Mouse (Mus musculus): Measurements from ENCODE around the gene Otulin.
A peak's percentile ranks its signal among the peaks of the same experiment; 100 is the strongest.

Otulin gene

DNA sequence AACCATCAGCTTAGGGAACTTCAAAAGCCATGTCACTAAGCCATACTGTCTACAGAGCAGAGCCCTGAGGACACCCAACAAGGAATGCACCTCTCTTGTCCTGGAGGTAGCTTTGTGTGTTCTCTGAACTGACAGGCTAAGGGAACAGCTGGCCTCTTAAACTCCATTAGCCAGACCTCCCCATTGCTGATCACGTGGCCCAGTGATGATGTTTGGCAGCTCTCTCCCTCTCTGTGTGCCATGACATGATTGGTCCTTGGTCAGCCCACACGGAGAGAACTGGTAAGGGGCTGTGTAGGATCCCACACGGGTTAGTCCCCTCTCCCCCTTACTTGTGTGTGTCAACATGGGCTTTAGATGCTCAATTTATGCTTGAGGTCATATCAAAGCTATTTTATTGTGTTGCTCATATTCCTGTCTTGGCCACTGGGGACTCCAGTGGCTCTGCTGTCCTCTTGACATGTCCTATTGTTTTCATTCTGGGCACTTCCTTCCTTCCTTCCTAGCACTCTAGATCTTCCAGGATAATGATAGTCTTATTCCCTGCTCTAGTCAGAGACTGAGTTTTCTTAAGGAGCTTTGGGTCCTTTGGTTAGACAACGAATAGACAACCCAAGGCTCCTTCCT, 44.9 kb downstream of the Otulin start:
- no peak for ATAC-seq (ENCODE audit: insufficient number of reproducible peaks, low FRiP score, low TSS enrichment)

DNA sequence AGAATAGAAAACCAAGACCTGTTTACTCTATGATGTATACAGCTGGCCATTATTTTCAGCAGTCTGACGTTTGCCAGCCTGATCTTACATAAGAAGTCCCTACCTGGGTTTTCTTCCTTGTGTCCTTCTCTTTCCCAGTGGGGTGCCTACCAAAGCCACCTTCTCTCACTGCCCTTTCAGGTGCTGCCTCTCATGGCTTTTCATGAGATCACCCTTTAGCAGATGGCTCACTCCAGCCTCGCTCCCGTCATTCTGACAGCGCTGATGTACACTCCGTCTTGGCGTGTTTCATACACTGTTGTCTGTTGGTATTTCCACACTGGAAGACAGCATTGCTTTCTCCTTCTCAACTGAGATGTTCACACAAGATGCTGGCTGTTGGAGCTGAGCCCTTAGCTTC, 46.9 kb downstream of the Otulin start:
- ATAC-seq (ENCODE audit: insufficient number of reproducible peaks, low FRiP score, low TSS enrichment) = peak; percentile 49; the same call in 1 of the 2 replicates

GRCm38 (mm10) chr15:27583042-27583441, 47.5 kb downstream of the Otulin start:
- ATAC-seq (ENCODE audit: insufficient number of reproducible peaks, low FRiP score, low TSS enrichment) = no peak

- no peak for ATAC-seq (ENCODE audit: insufficient number of reproducible peaks, low FRiP score, low TSS enrichment)
Observed at GRCm38 (mm10) chr15:27582428-27582827, 48.1 kb downstream of the Otulin start.

GRCm38 (mm10) chr15:27581640-27582039, 48.9 kb downstream of the Otulin start:
- peak; percentile 21 for ATAC-seq (ENCODE audit: insufficient number of reproducible peaks, low FRiP score, low TSS enrichment)

DNA sequence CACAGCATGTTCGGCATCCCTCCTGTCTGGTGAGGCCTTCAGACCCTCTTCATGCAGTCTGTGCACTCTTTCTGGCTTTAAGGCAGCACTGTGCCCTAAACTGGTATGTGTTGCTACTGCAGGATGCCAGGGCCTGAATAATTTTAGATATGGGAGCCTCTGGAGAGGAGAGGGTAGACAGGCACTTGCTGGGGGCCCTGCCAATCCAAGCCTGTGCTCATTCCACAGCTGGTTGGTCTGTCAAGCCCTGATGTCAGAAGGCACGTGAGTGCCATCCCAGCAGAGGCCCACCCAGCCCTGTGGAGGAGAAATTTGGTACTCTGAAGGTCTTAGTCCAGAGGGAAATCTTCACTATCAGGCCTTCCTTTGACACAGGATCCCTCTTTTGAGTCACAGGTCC, 49.7 kb downstream of the Otulin start:
- ATAC-seq (ENCODE audit: insufficient number of reproducible peaks, low FRiP score, low TSS enrichment) = no peak

GRCm38 (mm10) chr15:27579853-27580252, 50.6 kb downstream of the Otulin start:
- ATAC-seq (ENCODE audit: insufficient number of reproducible peaks, low FRiP score, low TSS enrichment) = no peak

- ATAC-seq (ENCODE audit: insufficient number of reproducible peaks, low FRiP score, low TSS enrichment) = no peak
Observed at GRCm38 (mm10) chr15:27578918-27579317, 51.6 kb downstream of the Otulin start.

DNA sequence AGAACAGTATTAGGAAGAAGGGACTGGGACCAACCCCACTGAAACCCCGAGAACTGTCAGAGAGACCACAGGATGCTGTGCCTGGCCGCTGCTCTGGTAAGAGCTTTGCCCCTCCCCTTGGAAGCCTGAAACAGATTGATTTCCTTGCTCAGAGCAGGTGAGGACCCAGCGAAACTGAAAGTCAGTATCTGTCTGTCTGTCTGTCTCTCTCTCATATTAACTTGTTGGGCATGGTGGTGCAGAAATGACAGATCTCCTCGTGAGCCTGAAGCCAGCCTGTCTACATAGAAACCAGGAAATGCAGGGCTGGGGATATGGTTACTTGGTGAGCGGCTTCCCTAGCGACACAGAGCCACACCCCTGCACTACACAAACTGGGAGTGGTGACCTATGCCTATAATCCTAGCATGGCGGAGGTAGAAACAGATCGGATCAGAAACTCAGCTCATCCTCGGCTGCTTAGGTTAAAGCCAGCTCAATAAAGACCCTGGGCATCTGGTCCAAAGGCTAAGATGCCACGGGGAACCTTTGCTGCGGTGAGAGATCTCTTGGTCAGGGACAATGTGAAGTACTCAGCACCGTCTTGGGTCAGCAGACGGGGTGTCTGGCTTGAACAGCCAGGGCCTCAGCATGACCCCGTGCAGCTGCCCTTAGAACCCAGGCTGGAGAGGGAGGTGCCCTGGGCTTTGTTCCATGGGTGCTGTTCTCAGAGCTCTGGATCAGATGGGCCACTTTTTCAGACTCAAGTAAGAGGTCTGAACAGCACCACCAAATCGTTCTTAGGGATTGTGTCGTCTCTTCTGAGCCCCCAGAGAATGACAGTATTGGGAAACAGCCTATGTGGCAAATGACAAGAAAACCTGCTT, 52.3 kb downstream of the Otulin start:
- ATAC-seq (ENCODE audit: insufficient number of reproducible peaks, low FRiP score, low TSS enrichment) = no peak

GRCm38 (mm10) chr15:27576886-27577285, 53.6 kb downstream of the Otulin start:
- no peak for ATAC-seq (ENCODE audit: insufficient number of reproducible peaks, low FRiP score, low TSS enrichment)

GRCm38 (mm10) chr15:27575932-27576331, 54.6 kb downstream of the Otulin start:
- ATAC-seq (ENCODE audit: insufficient number of reproducible peaks, low FRiP score, low TSS enrichment) = no peak

- 0 out of 2 replicates have a peak, but pooled peaks have one; percentile 31 for ATAC-seq (ENCODE audit: insufficient number of reproducible peaks, low FRiP score, low TSS enrichment)
Observed at GRCm38 (mm10) chr15:27574992-27575781, 55.3 kb downstream of the Otulin start.

DNA sequence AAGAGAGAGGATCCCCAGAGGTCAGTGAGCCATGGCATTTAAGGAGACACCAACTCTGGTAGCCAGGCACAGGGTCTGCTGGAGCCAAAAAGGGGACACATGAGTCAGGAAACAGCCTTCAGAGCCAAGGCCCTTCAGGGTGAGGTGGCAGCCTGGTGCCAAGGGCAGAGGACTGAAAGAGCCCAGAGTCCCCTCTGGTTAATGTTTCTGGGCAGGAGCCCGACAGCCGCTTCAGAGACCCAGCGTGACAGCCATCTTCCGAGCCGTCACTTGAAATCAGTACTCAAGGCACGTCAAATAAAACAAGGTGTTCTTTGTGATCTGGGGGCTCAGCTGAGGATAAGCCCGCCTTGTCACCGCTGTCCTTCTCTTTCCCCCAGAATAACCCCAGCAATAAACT, 59.3 kb downstream of the Otulin start:
- no peak for ATAC-seq (ENCODE audit: insufficient number of reproducible peaks, low FRiP score, low TSS enrichment)

GRCm38 (mm10) chr15:27570385-27570784, 60.1 kb downstream of the Otulin start:
- no peak for ATAC-seq (ENCODE audit: insufficient number of reproducible peaks, low FRiP score, low TSS enrichment)

- no peak for ATAC-seq (ENCODE audit: insufficient number of reproducible peaks, low FRiP score, low TSS enrichment)
Observed at GRCm38 (mm10) chr15:27569924-27570323, 60.6 kb downstream of the Otulin start.

GRCm38 (mm10) chr15:27568371-27568770, 62.1 kb downstream of the Otulin start:
- no peak for ATAC-seq (ENCODE audit: insufficient number of reproducible peaks, low FRiP score, low TSS enrichment)

DNA sequence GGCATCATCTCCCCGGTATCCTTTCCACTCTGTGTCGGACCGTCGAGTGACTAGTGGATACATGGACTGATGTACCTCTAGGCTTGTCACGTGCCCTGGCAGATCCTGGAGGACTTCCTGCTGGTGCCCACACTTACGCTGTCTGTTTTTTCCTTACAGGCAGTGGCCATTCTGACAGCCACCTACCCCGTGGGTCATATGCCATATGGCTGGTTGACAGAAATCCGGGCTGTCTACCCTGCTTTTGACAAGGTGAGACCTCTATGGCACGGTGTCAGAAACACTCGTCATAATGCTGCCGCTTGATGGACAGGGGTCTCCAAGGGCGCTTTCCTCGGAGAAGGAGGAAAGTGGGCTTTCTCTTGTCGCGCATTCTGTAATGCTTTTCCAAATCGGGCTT, 63.1 kb downstream of the Otulin start:
- no peak for ATAC-seq (ENCODE audit: insufficient number of reproducible peaks, low FRiP score, low TSS enrichment)

DNA sequence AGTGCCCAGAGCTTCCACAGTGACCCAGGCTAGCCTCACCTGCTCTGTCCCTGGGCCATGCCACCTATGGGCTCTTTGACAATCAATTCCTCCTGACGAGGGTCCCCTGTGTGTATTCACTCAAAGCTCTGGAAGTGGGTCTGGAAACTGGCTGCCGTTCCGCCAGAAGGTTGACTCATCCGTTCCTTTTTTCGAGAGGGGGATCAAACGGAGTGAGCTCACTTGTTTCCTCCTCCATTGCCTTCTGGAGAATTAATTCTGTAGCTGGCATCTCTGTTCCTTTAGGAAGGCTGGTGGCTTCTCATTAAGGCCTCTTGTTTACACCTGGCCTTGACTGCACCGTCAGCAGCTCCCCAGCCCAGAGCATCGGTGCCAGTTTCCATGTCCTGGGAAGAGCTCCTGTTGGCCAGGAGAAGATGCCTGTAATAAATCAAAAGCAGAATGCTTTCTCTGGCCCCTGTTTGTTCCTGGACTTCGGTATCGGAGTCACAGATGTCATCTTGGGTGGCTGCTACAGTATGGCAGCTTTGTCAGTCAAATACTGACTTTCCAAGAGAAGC, 64.8 kb downstream of the Otulin start:
- peak; percentile 46; the same call in 1 of the 2 replicates for ATAC-seq (ENCODE audit: insufficient number of reproducible peaks, low FRiP score, low TSS enrichment)

DNA sequence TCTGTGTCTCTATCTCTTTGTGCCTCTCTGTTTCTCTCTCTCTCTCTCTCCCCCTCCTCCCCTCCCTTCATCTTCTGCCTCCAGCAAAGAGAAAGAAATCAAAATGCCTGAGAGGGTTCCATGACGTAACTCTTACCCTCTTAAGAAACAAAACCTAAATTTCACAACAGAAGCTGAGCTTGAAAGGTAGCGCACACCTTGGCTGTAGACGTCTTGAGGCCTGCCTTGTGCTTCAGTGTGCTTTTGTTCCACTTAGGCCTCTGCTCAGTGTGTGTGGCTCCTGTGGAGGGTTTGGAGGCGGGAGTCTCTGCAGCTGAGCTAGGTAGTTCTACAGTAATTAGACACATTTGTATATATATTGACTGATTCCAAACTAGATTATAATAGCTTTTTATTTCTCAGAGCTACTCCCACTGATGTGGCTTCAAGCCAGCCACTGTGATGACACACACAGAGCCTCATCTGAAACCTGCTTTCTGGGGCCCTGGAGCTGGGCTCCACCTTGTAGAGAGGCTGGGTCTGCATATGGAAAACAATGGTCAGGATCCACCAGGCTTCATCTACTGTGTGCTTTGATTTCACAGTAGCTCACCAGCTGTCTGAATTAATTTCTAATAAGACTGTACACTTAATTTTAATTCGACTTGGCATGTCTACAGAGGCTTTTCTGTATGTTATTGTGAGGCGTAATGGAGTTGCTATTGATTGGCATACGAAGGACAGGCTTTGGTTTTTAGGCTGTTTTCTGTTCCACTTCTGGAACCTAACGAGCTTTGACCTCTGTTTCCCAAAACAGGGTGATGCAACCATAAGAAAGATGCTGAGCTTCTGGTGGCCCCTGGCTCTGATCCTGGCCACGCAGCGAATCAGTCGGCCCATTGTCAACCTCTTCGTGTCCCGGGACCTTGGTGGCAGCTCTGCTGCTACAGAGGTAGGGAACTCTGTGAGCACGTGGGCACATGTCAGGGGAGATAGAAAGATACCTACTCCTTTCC, 66.1 kb downstream of the Otulin start:
- no peak for ATAC-seq (ENCODE audit: insufficient number of reproducible peaks, low FRiP score, low TSS enrichment)
